In the genomic region with DNA sequence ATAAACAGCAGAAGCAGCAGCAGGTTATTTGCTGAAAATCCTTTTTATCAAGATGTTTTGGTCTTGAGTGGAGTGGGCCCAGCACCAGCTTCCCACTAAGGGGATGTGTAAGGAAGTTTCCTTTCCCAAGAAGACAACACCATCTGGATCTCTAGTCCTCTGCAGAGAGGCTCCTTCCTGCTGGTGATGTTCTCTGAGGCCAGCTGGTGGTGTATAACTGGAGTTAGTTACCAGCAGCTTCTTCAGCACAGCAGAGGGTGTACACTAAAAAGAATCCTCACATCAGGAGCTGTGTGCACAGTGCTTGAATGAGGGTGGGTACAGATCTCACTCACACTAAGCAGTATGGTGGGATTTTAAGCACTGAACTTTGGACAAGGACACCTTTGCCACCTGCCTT, we compare ENCODE assay signal across 20 mouse cellular contexts.
A peak's percentile ranks its signal among the peaks of the same experiment; 100 is the strongest.
DNase-seq lines count a peak whose midpoint lies in the region; ATAC-seq lines count a peak whose summit lies in the region.
"Had no signal": no experiment of that assay in that cellular context is flagged by ENCODE, and none has a peak within 500 bp of the region (broad histone marks: within the 10 kb centered on the region; RNA-seq: fewer than 3 reads in every experiment).

No protein-coding gene starts in this region.

- H3K9me3 ChIP-seq in intestine, embryonic 16.5 days (ENCODE audit: control insufficient read depth, low read length) = no peaks in the 10 kb centered on the region
- no peaks in the 10 kb centered on the region for H3K9me3 ChIP-seq in intestine, embryonic 15.5 days
- H3K9me3 ChIP-seq in midbrain, embryonic 16.5 days (replicated peaks; ENCODE audit: control insufficient read depth, low read length, poor library complexity, severe bottlenecking) = no peaks in the 10 kb centered on the region
- H3K9me3 ChIP-seq in midbrain, embryonic 14.5 days (ENCODE audit: control insufficient read depth, low read length) = no peaks in the 10 kb centered on the region
- H3K9me3 ChIP-seq: embryonic facial prominence, embryonic 13.5 days; heart, embryonic 15.5 days; hindbrain, embryonic 10.5 days; midbrain, embryonic 10.5 days; neural tube, embryonic 15.5 days had no signal

- H3K4me1 ChIP-seq in intestine, embryonic 16.5 days (ENCODE audit: control insufficient read depth, insufficient read depth, low read length) = 0 out of 2 replicates have a peak, but pooled peaks cover 5% of the 10 kb centered on the region
- H3K4me1 ChIP-seq in intestine, embryonic 15.5 days (replicated peaks) = peaks cover 17% of the 10 kb centered on the region
- H3K4me1 ChIP-seq in midbrain, embryonic 16.5 days (ENCODE audit: control insufficient read depth, insufficient read depth, low read length) = no peaks in the 10 kb centered on the region
- no peaks in the 10 kb centered on the region for H3K4me1 ChIP-seq in midbrain, embryonic 14.5 days (ENCODE audit: control insufficient read depth, insufficient read depth, low read length)

- no peak overlapping the region for H3K4me2 ChIP-seq in intestine, embryonic 16.5 days (ENCODE audit: low read depth, low read length)
- no peak overlapping the region for H3K4me2 ChIP-seq in intestine, embryonic 15.5 days (replicated peaks)
- H3K4me2 ChIP-seq in midbrain, embryonic 16.5 days (ENCODE audit: low read length) = no peak overlapping the region
- no peak overlapping the region for H3K4me2 ChIP-seq in midbrain, embryonic 14.5 days (ENCODE audit: low read length)
- H3K4me2 ChIP-seq: embryonic facial prominence, embryonic 13.5 days; heart, embryonic 15.5 days; neural tube, embryonic 15.5 days had no signal

- no peaks in the 10 kb centered on the region for H3K27me3 ChIP-seq in intestine, embryonic 16.5 days (replicated peaks; ENCODE audit: control insufficient read depth, insufficient read depth, low read length)
- no peaks in the 10 kb centered on the region for H3K27me3 ChIP-seq in intestine, embryonic 15.5 days (replicated peaks)
- H3K27me3 ChIP-seq in midbrain, embryonic 16.5 days (ENCODE audit: control insufficient read depth, insufficient read depth, low read depth, low read length) = no peaks in the 10 kb centered on the region
- no peaks in the 10 kb centered on the region for H3K27me3 ChIP-seq in midbrain, embryonic 14.5 days (ENCODE audit: control insufficient read depth, insufficient read depth, low read length)

- 0 out of 2 replicates have a peak, but pooled peaks have one; percentile 35 for ATAC-seq in intestine, embryonic 16.5 days
- no peak for ATAC-seq in intestine, embryonic 15.5 days
- ATAC-seq in midbrain, embryonic 16.5 days = no peak
- no peak for ATAC-seq in midbrain, embryonic 14.5 days (ENCODE audit: low FRiP score, low TSS enrichment)
- ATAC-seq: CD4-positive, CD25-positive, alpha-beta regulatory T cell, adult 4 months had no signal

- no peak overlapping the region for H3K4me3 ChIP-seq in intestine, embryonic 16.5 days (ENCODE audit: low read length)
- H3K4me3 ChIP-seq in intestine, embryonic 15.5 days (replicated peaks) = no peak overlapping the region
- no peak overlapping the region for H3K4me3 ChIP-seq in midbrain, embryonic 16.5 days (ENCODE audit: low read depth, low read length)
- no peak overlapping the region for H3K4me3 ChIP-seq in midbrain, embryonic 14.5 days (replicated peaks; ENCODE audit: low read depth, low read length)
- H3K4me3 ChIP-seq: embryonic facial prominence, embryonic 13.5 days; heart, embryonic 15.5 days; hindbrain, embryonic 10.5 days; midbrain, embryonic 10.5 days; neural tube, embryonic 15.5 days had no signal

- DNase-seq in midbrain, embryonic 14.5 days = no peak
- peak; percentile 13 for DNase-seq in layer of hippocampus, adult 9-10 months (ENCODE audit: low spot score)
- DNase-seq in gastrocnemius, postnatal 25 days = no peak
- no peak for DNase-seq in thymus, postnatal 4 days
- DNase-seq: adrenal gland, adult 8-10 months; cerebellum, adult 2 months; kidney, adult 11 months; kidney, postnatal 4 days; left cerebral cortex, postnatal 4 days; lung, postnatal 10 days had no signal

- H3K9ac ChIP-seq in intestine, embryonic 16.5 days (ENCODE audit: low read depth, low read length) = no peak overlapping the region
- no peak overlapping the region for H3K9ac ChIP-seq in intestine, embryonic 15.5 days
- H3K9ac ChIP-seq in midbrain, embryonic 16.5 days (ENCODE audit: low read depth, low read length) = no peak overlapping the region
- H3K9ac ChIP-seq in midbrain, embryonic 14.5 days (replicated peaks; ENCODE audit: low read length) = no peak overlapping the region
- H3K9ac ChIP-seq: embryonic facial prominence, embryonic 13.5 days; heart, embryonic 15.5 days; liver, embryonic 14.5 days; neural tube, embryonic 15.5 days had no signal

- H3K36me3 ChIP-seq in intestine, embryonic 16.5 days (ENCODE audit: control insufficient read depth, insufficient read depth, low read length) = no peaks in the 10 kb centered on the region
- no peaks in the 10 kb centered on the region for H3K36me3 ChIP-seq in intestine, embryonic 15.5 days
- H3K36me3 ChIP-seq in midbrain, embryonic 16.5 days (ENCODE audit: control insufficient read depth, insufficient read depth, low read length) = no peaks in the 10 kb centered on the region
- no peaks in the 10 kb centered on the region for H3K36me3 ChIP-seq in midbrain, embryonic 14.5 days (ENCODE audit: control insufficient read depth, insufficient read depth, low read length)
- H3K36me3 ChIP-seq: embryonic facial prominence, embryonic 13.5 days; heart, embryonic 15.5 days; hindbrain, embryonic 10.5 days; midbrain, embryonic 10.5 days; neural tube, embryonic 15.5 days had no signal

- no peak overlapping the region for H3K27ac ChIP-seq in intestine, embryonic 16.5 days (ENCODE audit: low read length)
- H3K27ac ChIP-seq in intestine, embryonic 15.5 days = no peak overlapping the region
- H3K27ac ChIP-seq in midbrain, embryonic 16.5 days (ENCODE audit: low read length) = peak overlapping the region; percentile 17; the same call in 1 of the 2 replicates
- no peak overlapping the region for H3K27ac ChIP-seq in midbrain, embryonic 14.5 days (replicated peaks; ENCODE audit: low read depth, low read length)
- H3K27ac ChIP-seq: embryonic facial prominence, embryonic 13.5 days; heart, embryonic 15.5 days; hindbrain, embryonic 10.5 days; liver, embryonic 14.5 days; midbrain, embryonic 10.5 days; neural tube, embryonic 15.5 days had no signal
